Mouse (Mus musculus) v-Abl transformed pro-B cells (cell line): ENCODE data around the gene 4930595M18Rik.

ENCODE experiments used
- in situ Hi-C, 2 experiments: fragments of 400-800 bp; cut with MboI; formaldehyde crosslinking; loops; one replicate each; pipeline ENCODE4 v1.15.1; 2025; ENCODE audit not compliant: unreplicated experiment in 2 of 2

The 4930595M18Rik gene

DNA sequence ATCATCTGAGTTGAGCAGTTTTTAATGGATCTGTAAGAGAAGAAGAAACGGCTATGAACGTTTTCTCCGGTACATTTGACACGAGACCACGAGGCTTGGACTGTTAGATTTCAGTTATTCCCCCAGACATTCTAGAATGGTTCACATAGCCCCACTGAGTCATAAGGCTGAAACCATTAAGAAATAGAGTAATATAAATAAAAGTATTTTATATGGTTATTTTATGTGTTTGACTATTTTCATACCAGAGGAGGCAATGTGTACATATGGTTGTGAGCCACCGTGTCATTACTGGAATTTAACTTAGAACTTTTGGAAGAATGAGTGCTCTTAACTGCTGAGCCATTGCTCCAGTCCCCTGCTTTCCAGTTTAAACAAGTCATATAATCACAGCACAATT, at the start of gene 4930595M18Rik:
4930595M18Rik (minus strand) TSS at position 101 of the 400 bp plus-strand sequence.
- in situ Hi-C loops: no loop called here

DNA sequence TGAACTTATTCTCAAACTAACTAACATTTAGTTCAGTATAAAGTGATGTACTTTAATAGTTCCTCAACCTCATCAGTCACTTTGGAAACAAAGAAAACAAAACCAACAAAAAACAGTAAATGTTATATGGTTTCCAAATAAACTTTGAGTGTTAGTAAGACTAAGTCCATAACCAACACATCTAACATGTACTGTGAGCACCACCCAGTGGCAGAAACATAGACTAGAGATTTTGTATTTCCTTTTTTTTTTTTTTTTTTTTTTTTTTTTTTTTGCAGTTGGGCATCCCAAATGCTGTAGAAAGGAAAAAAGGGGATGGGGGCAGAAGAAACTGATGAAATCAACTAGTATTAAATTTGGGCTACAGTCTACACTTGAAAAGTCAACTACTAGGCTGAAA, 14.6 kb upstream of the 4930595M18Rik start:
- in situ Hi-C loops: no loop called here
